In the genomic region with DNA sequence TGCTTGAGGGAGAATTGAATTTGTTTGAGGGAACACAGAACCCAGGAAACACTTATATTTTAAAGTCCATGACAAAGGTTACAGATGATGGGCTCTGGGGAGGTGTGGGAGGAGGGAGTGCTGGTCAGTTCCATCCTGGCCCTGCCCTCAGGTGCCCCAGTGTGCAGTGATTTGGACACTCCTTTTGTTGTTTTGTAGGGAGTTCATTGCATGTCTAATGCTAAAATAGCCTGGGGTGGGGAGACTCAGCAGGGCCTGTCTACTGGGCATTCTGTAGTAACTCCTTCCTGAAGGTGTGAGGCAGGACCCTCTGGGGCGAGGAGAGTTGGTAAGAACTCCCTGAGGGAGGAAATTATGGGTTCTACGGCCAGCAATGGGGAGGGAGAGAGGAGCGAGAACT, we compare ENCODE assay signal across 24 mouse cellular contexts. TPM values are rescaled to one million over a fixed set of nuclear protein-coding genes. Genes with fewer than 3 reads are reported as not detected.
"Had no signal": no experiment of that assay in that cellular context is flagged by ENCODE, and none has a peak within 500 bp of the region (broad histone marks: within the 10 kb centered on the region; RNA-seq: fewer than 3 reads in every experiment).

No protein-coding gene starts in this region.

- DNase-seq: kidney, adult 8-10 months; kidney, postnatal 36 days; layer of hippocampus, postnatal 36 days; lung, adult 18-20 months; lung, postnatal 10 days; lung, postnatal 36 days; retina, postnatal 1 day; right cerebral cortex, postnatal 25 days; thymus, postnatal 25 days had no signal

- H3K9ac ChIP-seq: liver, embryonic 14.5 days; lung, embryonic 15.5 days; midbrain, embryonic 13.5 days; neural tube, embryonic 13.5 days had no signal

- H3K27ac ChIP-seq: kidney, postnatal 0 days; left cerebral cortex, adult 2 months; liver, embryonic 14.5 days; lung, embryonic 15.5 days; midbrain, embryonic 10.5 days; midbrain, embryonic 13.5 days; neural tube, embryonic 13.5 days had no signal

- H3K9me3 ChIP-seq: lung, embryonic 15.5 days; midbrain, embryonic 10.5 days; midbrain, embryonic 13.5 days; neural tube, embryonic 13.5 days had no signal

- H3K4me1 ChIP-seq: lung, embryonic 15.5 days; midbrain, embryonic 13.5 days; neural tube, embryonic 13.5 days had no signal

- H3K36me3 ChIP-seq: lung, embryonic 15.5 days; midbrain, embryonic 10.5 days; midbrain, embryonic 13.5 days; neural tube, embryonic 13.5 days had no signal

- H3K27me3 ChIP-seq: lung, embryonic 15.5 days; neural tube, embryonic 13.5 days had no signal

- ATAC-seq: intestine, postnatal 0 days; midbrain, embryonic 13.5 days; midbrain, embryonic 16.5 days had no signal

- H3K4me2 ChIP-seq: liver, embryonic 11.5 days; lung, embryonic 15.5 days; midbrain, embryonic 13.5 days; neural tube, embryonic 13.5 days had no signal

- H3K4me3 ChIP-seq: left cerebral cortex, adult 2 months; lung, embryonic 15.5 days; megakaryocyte, embryonic 14.5 days; midbrain, embryonic 10.5 days; midbrain, embryonic 13.5 days; myocyte; neural tube, embryonic 13.5 days had no signal

RNA-seq across cellular contexts. Expression of a gene that starts 10.6 kb away (rescaled TPM):
- polyA plus RNA-seq: liver, embryonic 11.5 days; thymus, postnatal 0 days had no signal

RNA-seq across cellular contexts. Expression of a gene that starts 14.6 kb away (rescaled TPM):
- total RNA-seq: monocyte, adult 5-6 weeks had no signal

RNA-seq across cellular contexts. Expression of a gene that starts 46.3 kb away (rescaled TPM):
- total RNA-seq: monocyte, adult 5-6 weeks; neutrophil, adult 5-6 weeks had no signal
